Mouse (Mus musculus) limb, embryonic 10.5 days (tissue): ENCODE results near the gene Zdhhc9. TPM values are rescaled to one million over a fixed set of nuclear protein-coding genes. Genes with fewer than 3 reads are reported as not detected.
"Not testable (repeated sequence)": the region's sequence is repeated elsewhere in the genome, so short reads cannot be mapped to it uniquely, and the experiment has no call there.

ENCODE experiments used
- DNase-seq: peaks from one replicate; pipeline ENCODE4 v3.0.0-alpha.2; 2017; ENCODE audit warnings: low spot score
- H3K27ac ChIP-seq: fragments of 300-500 bp; sonication (generic); 2 replicates; pipeline ENCODE4 v1.5.1; 2016; ENCODE audit warnings: mild to moderate bottlenecking
- H3K27me3 ChIP-seq: fragments of 300-500 bp; sonication (generic); 2 replicates; pipeline ENCODE4 v1.6.1; 2016; ENCODE audit warnings: low read depth, mild to moderate bottlenecking; ENCODE audit not compliant: poor library complexity, severe bottlenecking
- H3K36me3 ChIP-seq: fragments of 300-500 bp; sonication (generic); 2 replicates; pipeline ENCODE4 v1.6.1; 2016; ENCODE audit warnings: mild to moderate bottlenecking, moderate library complexity
- H3K4me1 ChIP-seq: fragments of 300-500 bp; sonication (generic); 2 replicates; pipeline ENCODE4 v1.6.1; 2016
- H3K4me3 ChIP-seq: fragments of 300-500 bp; sonication (generic); 2 replicates; pipeline ENCODE4 v1.5.1; 2016; ENCODE audit warnings: mild to moderate bottlenecking, moderate library complexity
- H3K9me3 ChIP-seq: fragments of 300-500 bp; sonication (generic); replicated peaks from 2 replicates; pipeline ENCODE4 v1.6.1; 2016; ENCODE audit warnings: mild to moderate bottlenecking
- WGBS: fragments of 180-500 bp; shearing (Covaris S2); methylation state at CpG from one replicate; pipeline ENCODE4 v1.1.7; 2016; 5-methylcytosine and 5-hydroxymethylcytosine counted together
- polyA plus RNA-seq: library from polyadenylated mRNA; unstranded; fragments of >200 nt; fragmentation: Nextera tagmentation; extraction: Ambion mirVana; gene quantifications from 2 replicates; pipeline ENCODE4 v1.2.1, GENCODE M21; 2016

Zdhhc9 gene
- polyA plus RNA-seq = 2.3 and 2.7 TPM in 2 replicates

- Histone ChIP-seq H3K4me1 (peaks cover 6% of the 10 kb centered on the region; the same call in 1 of the 2 replicates), H3K27me3 (peaks cover 18% of the 10 kb centered on the region), H3K4me3 (peak within 1 kb of the TSS; percentile 73), H3K9me3 (no peaks in the 10 kb centered on the region), H3K36me3 (no peaks in the 10 kb centered on the region), H3K27ac (peak within 1 kb of the TSS; percentile 84)
- peak; percentile 84 for DNase-seq
- 10% methylated on average over 34 of the region's 34 CpGs for WGBS
These were observed at the start of gene Zdhhc9 for GRCm38 (mm10) chrX:48208519-48209185. TSS of gene Zdhhc9 (minus strand) at chrX:48208878.

DNA sequence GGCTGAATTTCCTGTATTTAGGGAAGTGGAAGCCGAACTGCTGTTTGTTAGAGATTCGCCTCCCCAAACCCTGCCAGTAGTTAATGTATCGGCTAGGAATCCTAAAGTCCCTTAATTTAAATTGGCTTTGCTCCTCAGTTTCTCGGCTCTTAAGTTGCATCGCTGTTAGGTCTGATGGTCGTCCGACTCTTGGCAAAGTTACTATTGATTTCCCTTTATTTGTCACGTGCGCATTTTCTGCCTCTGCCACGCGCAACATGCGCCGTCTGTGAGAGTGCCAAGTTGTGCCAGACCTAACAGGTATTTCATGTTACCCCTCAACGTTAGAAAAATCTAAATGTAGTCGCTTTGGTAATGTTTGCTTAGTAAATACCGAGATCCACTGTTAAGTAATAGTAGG is 48.3 kb upstream of the Zdhhc9 start:
- Histone ChIP-seq H3K4me3 (peak overlapping the region; percentile 59), H3K9me3 (no peaks in the 10 kb centered on the region), H3K4me1 (0 out of 2 replicates have a peak, but pooled peaks cover 3% of the 10 kb centered on the region), H3K36me3 (peaks cover 30% of the 10 kb centered on the region), H3K27me3 (0 out of 2 replicates have a peak, but pooled peaks cover 10% of the 10 kb centered on the region), H3K27ac (peak overlapping the region; percentile 68)
- WGBS = 11% methylated on average over 16 of the region's 16 CpGs
- DNase-seq = no peak

- Histone ChIP-seq H3K27ac (peak within 1 kb of the TSS; percentile 81), H3K27me3 (0 out of 2 replicates have a peak, but pooled peaks cover 10% of the 10 kb centered on the region), H3K4me1 (0 out of 2 replicates have a peak, but pooled peaks cover 3% of the 10 kb centered on the region), H3K9me3 (no peaks in the 10 kb centered on the region), H3K36me3 (peaks cover 25% of the 10 kb centered on the region), H3K4me3 (peak within 1 kb of the TSS; percentile 59)
- peak; percentile 90 for DNase-seq
- WGBS = 3% methylated on average over 33 of the region's 33 CpGs
These were observed 47.9 kb upstream of the Zdhhc9 start, which contains the start of gene Utp14a for GRCm38 (mm10) chrX:48256468-48257007. TSS of gene Utp14a (plus strand) at chrX:48256862.

- peak; percentile 39 for DNase-seq
- Histone ChIP-seq H3K27ac (peak overlapping the region; percentile 81), H3K27me3 (0 out of 2 replicates have a peak, but pooled peaks cover 10% of the 10 kb centered on the region), H3K36me3 (peaks cover 19% of the 10 kb centered on the region), H3K4me3 (peak overlapping the region; percentile 59), H3K9me3 (no peaks in the 10 kb centered on the region), H3K4me1 (0 out of 2 replicates have a peak, but pooled peaks cover 3% of the 10 kb centered on the region)
- WGBS = 15% methylated on average over 18 of the region's 18 CpGs
These were observed 47.3 kb upstream of the Zdhhc9 start for GRCm38 (mm10) chrX:48255830-48256428.

GRCm38 (mm10) chrX:48234417-48234816 is 25.7 kb upstream of the Zdhhc9 start:
- H3K4me1 ChIP-seq = no peaks in the 10 kb centered on the region
- H3K4me3 ChIP-seq = no peak overlapping the region
- H3K36me3 ChIP-seq = no peaks in the 10 kb centered on the region
- no peaks in the 10 kb centered on the region for H3K27me3 ChIP-seq
- H3K27ac ChIP-seq = no peak overlapping the region
- H3K9me3 ChIP-seq = no peaks in the 10 kb centered on the region
- DNase-seq = no peak
- 63% methylated on average over 7 of the region's 7 CpGs for WGBS

GRCm38 (mm10) chrX:48226225-48226624 is 17.5 kb upstream of the Zdhhc9 start:
- no peak overlapping the region for H3K4me3 ChIP-seq
- peaks cover 8% of the 10 kb centered on the region; the same call in 1 of the 2 replicates for H3K27me3 ChIP-seq
- no peaks in the 10 kb centered on the region for H3K4me1 ChIP-seq
- DNase-seq = no peak
- 88% methylated on average over 7 of the region's 7 CpGs for WGBS
- H3K27ac ChIP-seq = no peak overlapping the region
- H3K36me3 ChIP-seq = no peaks in the 10 kb centered on the region
- H3K9me3 ChIP-seq = no peaks in the 10 kb centered on the region; the same call in 1 of the 2 replicates

- Histone ChIP-seq H3K9me3 (no peaks in the 10 kb centered on the region; the same call in 1 of the 2 replicates), H3K36me3 (no peaks in the 10 kb centered on the region), H3K4me3 (no peak overlapping the region), H3K4me1 (no peaks in the 10 kb centered on the region), H3K27me3 (peaks cover 8% of the 10 kb centered on the region; the same call in 1 of the 2 replicates), H3K27ac (no peak overlapping the region)
- 87% methylated on average over 7 of the region's 7 CpGs for WGBS
- DNase-seq = no peak
These were observed 14.0 kb upstream of the Zdhhc9 start for GRCm38 (mm10) chrX:48222706-48223105.

DNA sequence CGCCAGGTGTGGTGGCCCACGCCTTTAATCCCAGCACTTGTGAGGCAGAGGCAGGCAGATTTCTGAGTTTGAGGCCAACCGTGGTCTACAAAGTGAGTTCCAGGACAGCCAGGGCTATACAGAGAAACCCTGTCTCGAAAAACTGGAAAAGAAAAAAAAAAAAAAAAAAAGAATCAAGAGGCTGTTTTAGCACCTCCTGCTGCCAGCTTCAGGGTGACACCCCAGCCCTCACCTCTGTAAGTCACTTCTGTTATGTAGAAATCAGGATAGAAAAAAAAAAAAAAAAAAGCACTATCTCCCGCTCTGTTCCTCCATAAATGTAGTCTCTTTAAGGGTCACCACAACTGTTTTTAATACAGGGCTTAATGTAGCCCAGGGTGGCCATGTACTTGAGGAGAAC is 10.8 kb upstream of the Zdhhc9 start:
- Histone ChIP-seq H3K9me3 (no peaks in the 10 kb centered on the region), H3K36me3 (no peaks in the 10 kb centered on the region), H3K4me1 (no peaks in the 10 kb centered on the region), H3K27ac (no peak overlapping the region), H3K27me3 (0 out of 2 replicates have a peak, but pooled peaks cover 4% of the 10 kb centered on the region), H3K4me3 (no peak overlapping the region)
- WGBS = 87% methylated on average over 4 of the region's 5 CpGs
- DNase-seq = no peak

DNA sequence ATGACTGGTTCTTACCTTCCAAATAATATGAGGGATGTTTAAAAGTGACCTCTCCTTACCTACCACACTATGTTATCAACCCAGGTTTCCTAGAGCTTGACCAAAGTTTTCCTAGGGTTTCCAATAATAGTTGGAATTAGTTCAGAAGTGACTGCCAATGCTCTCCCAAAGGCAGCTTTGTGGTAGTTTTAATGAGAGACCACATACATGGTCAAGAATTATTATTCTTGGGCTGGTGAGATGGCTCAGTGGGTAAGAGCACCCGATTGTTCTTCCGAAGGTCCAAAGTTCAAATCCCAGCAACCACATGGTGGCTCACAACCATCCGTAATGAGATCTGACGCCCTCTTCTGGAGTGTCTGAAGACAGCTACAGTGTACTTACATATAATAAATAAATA is 1.1 kb upstream of the Zdhhc9 start:
- not testable (repeated sequence) for H3K9me3 ChIP-seq, DNase-seq, H3K36me3 ChIP-seq, H3K4me3 ChIP-seq, H3K27ac ChIP-seq, H3K4me1 ChIP-seq
- whole genome bisulfite sequencing = 63% methylated on average over 4 of the region's 4 CpGs
- H3K27me3 ChIP-seq = peaks cover 18% of the 10 kb centered on the region

- WGBS = 11% methylated on average over 36 of the region's 36 CpGs
- peak overlapping the region; percentile 73 for H3K4me3 ChIP-seq
- DNase-seq = no peak
These were observed 754 bp downstream of the Zdhhc9 start for GRCm38 (mm10) chrX:48207761-48208487.

DNA sequence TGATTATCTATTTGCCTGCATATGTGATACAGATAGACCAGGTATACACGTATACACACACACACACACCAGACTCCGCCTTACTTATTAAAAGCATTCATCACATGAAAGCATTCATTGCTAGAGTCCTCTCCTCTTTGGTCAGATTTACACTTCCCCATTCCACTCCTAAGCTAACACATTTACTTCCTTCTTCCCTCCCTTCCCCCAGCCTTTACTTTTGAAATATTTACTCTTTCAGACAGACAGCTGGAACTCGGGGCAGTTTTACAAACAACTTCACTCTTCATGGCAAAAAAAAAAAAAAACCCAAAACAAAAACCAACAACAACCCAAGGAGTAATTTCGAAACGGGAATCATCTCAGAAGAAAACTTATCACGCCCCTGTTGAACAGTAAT is 4.2 kb downstream of the Zdhhc9 start:
- DNase-seq = no peak
- 0 out of 2 replicates have a peak, but pooled peaks cover 7% of the 10 kb centered on the region for H3K36me3 ChIP-seq
- H3K27ac ChIP-seq = no peak overlapping the region
- H3K9me3 ChIP-seq = no peaks in the 10 kb centered on the region
- peaks cover 6% of the 10 kb centered on the region; the same call in 1 of the 2 replicates for H3K4me1 ChIP-seq
- peaks cover 18% of the 10 kb centered on the region for H3K27me3 ChIP-seq
- H3K4me3 ChIP-seq = no peak overlapping the region
- 84% methylated on average over 6 of the region's 6 CpGs for WGBS

More at GRCm38 (mm10) chrX:48207761-48208487, 754 bp downstream of the Zdhhc9 start:
- Histone ChIP-seq H3K27ac (peak overlapping the region; percentile 84), H3K4me1 (peaks cover 6% of the 10 kb centered on the region; the same call in 1 of the 2 replicates), H3K9me3 (no peaks in the 10 kb centered on the region), H3K36me3 (no peaks in the 10 kb centered on the region), H3K27me3 (peaks cover 18% of the 10 kb centered on the region)

- Histone ChIP-seq H3K4me1 (peaks cover 6% of the 10 kb centered on the region; the same call in 1 of the 2 replicates), H3K27me3 (peaks cover 16% of the 10 kb centered on the region), H3K36me3 (0 out of 2 replicates have a peak, but pooled peaks cover 7% of the 10 kb centered on the region), H3K9me3 (no peaks in the 10 kb centered on the region), H3K4me3 (no peak overlapping the region), H3K27ac (no peak overlapping the region)
- 89% methylated on average over 7 of the region's 7 CpGs for WGBS
- DNase-seq = no peak
These were observed 4.9 kb downstream of the Zdhhc9 start for GRCm38 (mm10) chrX:48203763-48204162.
